21 mouse cellular contexts compared by ENCODE assay signal in the genomic region with DNA sequence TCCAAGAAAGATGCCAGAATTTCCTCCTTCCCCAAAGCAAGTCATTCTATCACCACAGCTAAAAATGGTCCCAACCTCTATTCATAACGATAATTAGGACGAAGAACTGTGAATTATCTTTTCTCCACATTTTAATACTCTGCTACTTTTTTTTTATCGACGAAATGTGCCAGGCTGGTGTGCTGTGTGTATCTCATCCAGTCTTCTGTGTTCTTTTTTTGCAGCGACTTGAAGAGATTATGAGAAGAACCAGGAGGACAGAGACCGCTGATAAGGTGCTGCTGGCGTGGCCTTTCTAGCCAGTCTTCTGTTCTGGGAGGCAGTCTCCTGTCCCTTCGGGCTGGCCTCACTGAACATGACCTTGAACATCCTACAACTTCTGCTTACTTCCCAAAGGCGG. TPM values are rescaled to one million over a fixed set of nuclear protein-coding genes. Genes with fewer than 3 reads are reported as not detected.
DNase-seq lines count a peak whose midpoint lies in the region; ATAC-seq lines count a peak whose summit lies in the region.
"Had no signal": no experiment of that assay in that cellular context is flagged by ENCODE, and none has a peak within 500 bp of the region (broad histone marks: within the 10 kb centered on the region; RNA-seq: fewer than 3 reads in every experiment).

No protein-coding gene starts in this region.

- H3K36me3 ChIP-seq in heart, embryonic 16.5 days (ENCODE audit: control insufficient read depth, insufficient read depth), result peaks cover 6% of the 10 kb centered on the region; the same call in 1 of the 2 replicates
- H3K36me3 ChIP-seq in heart, embryonic 11.5 days (ENCODE audit: control insufficient read depth, insufficient read depth, low read length), result no peaks in the 10 kb centered on the region
- H3K36me3 ChIP-seq in liver, embryonic 16.5 days (ENCODE audit: control insufficient read depth, insufficient read depth), result no peaks in the 10 kb centered on the region; the same call in 1 of the 2 replicates
- H3K36me3 ChIP-seq: embryonic facial prominence, embryonic 12.5 days; forebrain, embryonic 15.5 days; limb, embryonic 10.5 days had no signal

- H3K9me3 ChIP-seq in heart, embryonic 16.5 days (replicated peaks; ENCODE audit: control insufficient read depth, low read length), result no peaks in the 10 kb centered on the region
- no peaks in the 10 kb centered on the region for H3K9me3 ChIP-seq in heart, embryonic 11.5 days (replicated peaks; ENCODE audit: control insufficient read depth, low read length)
- H3K9me3 ChIP-seq in liver, embryonic 16.5 days (replicated peaks; ENCODE audit: control insufficient read depth, low read length), result no peaks in the 10 kb centered on the region
- H3K9me3 ChIP-seq: embryonic facial prominence, embryonic 12.5 days; forebrain, embryonic 15.5 days; limb, embryonic 10.5 days had no signal

- H3K4me3 ChIP-seq in heart, embryonic 16.5 days (ENCODE audit: low read length), result no peak overlapping the region
- no peak overlapping the region for H3K4me3 ChIP-seq in heart, embryonic 11.5 days (ENCODE audit: low read depth, low read length)
- no peak overlapping the region for H3K4me3 ChIP-seq in liver, embryonic 16.5 days (ENCODE audit: low read depth, low read length)
- H3K4me3 ChIP-seq: embryonic facial prominence, embryonic 12.5 days; forebrain, embryonic 15.5 days; heart, adult 2 months; limb, embryonic 10.5 days had no signal

- DNase-seq in c-Kit-positive CD71-positive TER-119-positive erythroid progenitor cells, embryonic 14.5 days (ENCODE audit: low spot score), result peak; percentile 60
- no peak for DNase-seq in frontal cortex, postnatal 25 days (ENCODE audit: low spot score in 2 of 2)
- DNase-seq in cerebellum, postnatal 4 days (ENCODE audit: low spot score in 2 of 2), result no peak
- DNase-seq: adrenal gland, postnatal 10 days; cerebellum, adult 2 months; gastrocnemius, postnatal 25 days; heart, adult 2 months; kidney, adult 8-10 months; kidney, postnatal 25 days; lung, adult 18-20 months; thymus, adult 18-20 months; thymus, postnatal 4 days had no signal

- WGBS in heart, embryonic 16.5 days, result 51% methylated on average over 9 of the region's 9 CpGs
- 52% methylated on average over 8 of the region's 9 CpGs for WGBS in heart, embryonic 11.5 days (ENCODE audit: insufficient replicate concordance)
- 24% methylated on average over 8 of the region's 9 CpGs for WGBS in liver, embryonic 16.5 days (ENCODE audit: insufficient replicate concordance)

- no peak overlapping the region for H3K9ac ChIP-seq in heart, embryonic 16.5 days (ENCODE audit: low read length)
- no peak overlapping the region for H3K9ac ChIP-seq in heart, embryonic 11.5 days (ENCODE audit: low read depth, low read length)
- no peak overlapping the region for H3K9ac ChIP-seq in liver, embryonic 16.5 days (ENCODE audit: low read depth, low read length)
- H3K9ac ChIP-seq: embryonic facial prominence, embryonic 12.5 days; forebrain, embryonic 15.5 days; hindbrain, embryonic 14.5 days had no signal

- no peaks in the 10 kb centered on the region for H3K4me1 ChIP-seq in heart, embryonic 16.5 days (ENCODE audit: control insufficient read depth, insufficient read depth, low read length)
- peaks cover 8% of the 10 kb centered on the region; the same call in 1 of the 2 replicates for H3K4me1 ChIP-seq in heart, embryonic 11.5 days (ENCODE audit: control insufficient read depth, insufficient read depth, low read length)
- H3K4me1 ChIP-seq in liver, embryonic 16.5 days (ENCODE audit: control insufficient read depth, low read depth, low read length), result peaks cover 5% of the 10 kb centered on the region
- H3K4me1 ChIP-seq: embryonic facial prominence, embryonic 12.5 days; forebrain, embryonic 15.5 days had no signal

- 0 out of 2 replicates have a peak overlapping the region, but pooled peaks have one; percentile 16 for H3K27ac ChIP-seq in heart, embryonic 16.5 days (ENCODE audit: low read length)
- no peak overlapping the region for H3K27ac ChIP-seq in heart, embryonic 11.5 days (ENCODE audit: low read depth, low read length)
- peak overlapping the region; percentile 9; the same call in 1 of the 2 replicates for H3K27ac ChIP-seq in liver, embryonic 16.5 days (ENCODE audit: low read length)
- H3K27ac ChIP-seq: embryonic facial prominence, embryonic 12.5 days; forebrain, embryonic 15.5 days; heart, adult 2 months; hindbrain, embryonic 14.5 days; limb, embryonic 10.5 days had no signal

- peak; percentile 69; the same call in 1 of the 2 replicates for ATAC-seq in heart, embryonic 16.5 days (replicated peaks; ENCODE audit: extremely low read depth, insufficient read depth, low FRiP score)
- no peak for ATAC-seq in heart, embryonic 11.5 days (replicated peaks; ENCODE audit: insufficient number of reproducible peaks, low FRiP score, low TSS enrichment)
- ATAC-seq in erythroid progenitor cell, adult 5-6 weeks (replicated peaks; ENCODE audit: low FRiP score, poor library complexity, severe bottlenecking), result 0 out of 2 replicates have a peak, but pooled peaks have one; percentile 51
- peak; percentile 69 for ATAC-seq in liver, embryonic 16.5 days (ENCODE audit: low read depth)

- H3K27me3 ChIP-seq in heart, embryonic 16.5 days (ENCODE audit: control insufficient read depth, insufficient read depth, low read length), result no peaks in the 10 kb centered on the region
- H3K27me3 ChIP-seq in heart, embryonic 11.5 days (ENCODE audit: control insufficient read depth, insufficient read depth, low read length), result 0 out of 2 replicates have a peak, but pooled peaks cover 2% of the 10 kb centered on the region
- H3K27me3 ChIP-seq in liver, embryonic 16.5 days (ENCODE audit: control insufficient read depth, insufficient read depth, low read depth, low read length), result no peaks in the 10 kb centered on the region
- H3K27me3 ChIP-seq: forebrain, embryonic 15.5 days had no signal

- H3K4me2 ChIP-seq in heart, embryonic 16.5 days (ENCODE audit: low read depth, low read length), result no peak overlapping the region
- no peak overlapping the region for H3K4me2 ChIP-seq in heart, embryonic 11.5 days
- 0 out of 2 replicates have a peak overlapping the region, but pooled peaks have one; percentile 11 for H3K4me2 ChIP-seq in liver, embryonic 16.5 days (ENCODE audit: low read depth, low read length)
- H3K4me2 ChIP-seq: embryonic facial prominence, embryonic 12.5 days; forebrain, embryonic 15.5 days; midbrain, embryonic 11.5 days had no signal

RNA-seq across cellular contexts. Expression of a gene that starts 38.2 kb away (rescaled TPM):
- polyA plus RNA-seq in heart, embryonic 16.5 days (2015; fragmentation: Nextera tagmentation; extraction: Ambion mirVana), result 76.5 and 81.8 TPM in 2 replicates
- polyA plus RNA-seq in heart, embryonic 11.5 days (2014; fragmentation: Nextera tagmentation; extraction: Ambion mirVana), result 94.9 and 96.1 TPM in 2 replicates
- 223 and 225 TPM in 2 replicates for total RNA-seq in erythroid progenitor cell, adult 5-6 weeks (2015; ENCODE audit: low replicate concordance)
- total RNA-seq in erythroid progenitor cell, adult 5-6 weeks (2017; ENCODE audit: low replicate concordance), result 379 and 392 TPM in 2 replicates
- 40.9 and 42.5 TPM in 2 replicates for polyA plus RNA-seq in liver, embryonic 16.5 days (2015; fragmentation: Nextera tagmentation; extraction: Ambion mirVana)
